Mouse (Mus musculus): ENCODE data around the gene Sap30.

- TF ChIP-seq CTCF (IDR thresholded peaks at IDR 0.05; ENCODE audit: control insufficient read depth, insufficient read depth, insufficient read length) (no peak), FOSL1 (IDR thresholded peaks at IDR 0.05; ENCODE audit: insufficient read depth, low read length, poor library complexity, severe bottlenecking) (no peak), MAX (IDR thresholded peaks at IDR 0.05) (no peak), USF1 (IDR thresholded peaks at IDR 0.05; ENCODE audit: low read depth) (no peak)
Measured at GRCm38 (mm10) chr8:57441556-57441955, 46.1 kb downstream of the Sap30 start.

Measured in C2C12 (cell line).